Mouse (Mus musculus): ENCODE results near the gene Rnf167.

DNA sequence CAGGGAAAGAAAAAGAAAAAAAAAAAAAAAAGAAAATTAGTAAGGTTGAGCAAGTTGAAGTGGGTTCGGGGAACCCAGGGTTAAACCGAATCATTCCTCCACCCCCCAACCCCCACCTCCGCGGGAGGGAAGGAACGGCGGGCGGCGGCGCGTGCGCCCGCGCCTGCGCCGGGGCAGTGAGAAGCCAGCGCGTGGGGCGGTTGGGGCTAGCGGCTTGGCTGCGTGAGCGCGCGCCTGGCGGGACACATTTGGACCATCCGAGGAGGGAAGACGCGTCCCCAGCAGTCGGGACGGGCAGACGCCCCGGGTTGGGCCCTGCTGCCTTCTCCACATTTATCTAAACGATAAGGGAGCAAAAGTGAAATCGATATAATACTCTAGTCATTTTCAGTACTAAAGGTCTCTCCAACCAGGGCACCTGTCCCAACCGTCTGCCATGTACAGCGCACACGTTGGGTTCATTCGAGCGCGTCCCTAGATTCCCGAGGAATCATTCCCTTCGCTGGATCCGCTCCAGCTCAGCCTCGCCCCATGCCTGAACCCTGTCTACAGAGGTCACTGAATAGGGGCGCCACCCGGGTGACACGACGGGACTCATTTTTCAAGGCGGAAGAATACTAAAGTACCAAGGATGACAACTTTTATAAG lies 8.0 kb downstream of the Rnf167 start:
- TF ChIP-seq CTCF (IDR thresholded peaks at IDR 0.05; ENCODE audit: low read depth) (no peak), EP300 (IDR thresholded peaks at IDR 0.05; ENCODE audit: low read depth) (peak; percentile 54)
